Mouse (Mus musculus) lung, postnatal 0 days (tissue): ENCODE data around the gene Hspb7.

Experiments used
- CTCF ChIP-seq: IDR thresholded peaks from 2 replicates; pipeline ENCODE4 v1.5.1; 2016; ENCODE audit warnings: antibody characterized with exemption, mild to moderate bottlenecking
- EP300 ChIP-seq: IDR thresholded peaks from 2 replicates; pipeline ENCODE4 v1.6.1; 2016; ENCODE audit warnings: antibody characterized with exemption, mild to moderate bottlenecking, control low read depth

DNA sequence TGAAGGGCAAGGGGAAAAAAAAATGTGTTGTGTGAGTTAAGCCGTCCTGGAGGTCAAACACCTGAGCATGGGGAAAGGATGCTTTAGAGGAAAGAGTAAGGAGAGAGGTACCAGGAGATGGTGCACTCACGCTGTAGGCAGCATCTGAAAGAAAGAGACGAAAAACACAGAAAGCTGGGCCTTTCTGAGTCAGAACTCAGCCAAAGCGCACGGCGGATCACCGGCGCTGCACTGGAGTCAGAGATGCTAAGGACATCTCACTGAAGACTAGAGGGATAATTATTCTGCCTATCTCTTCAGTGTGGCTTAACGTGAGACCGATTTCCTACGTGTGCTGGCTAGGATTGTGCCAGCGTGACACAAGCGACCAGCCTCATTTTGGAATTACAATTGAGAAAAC is 7.3 kb downstream of the Hspb7 start:
- TF ChIP-seq CTCF (no peak), EP300 (no peak)
